Mouse (Mus musculus): ENCODE measurements around the gene Rgsl1. TPM values are rescaled to one million over a fixed set of nuclear protein-coding genes. Genes with fewer than 3 reads are reported as not detected.
A peak's percentile ranks its signal among the peaks of the same experiment; 100 is the strongest.

Rgsl1 gene
- polyA plus RNA-seq, 1 experiment = 0.36 TPM

DNA sequence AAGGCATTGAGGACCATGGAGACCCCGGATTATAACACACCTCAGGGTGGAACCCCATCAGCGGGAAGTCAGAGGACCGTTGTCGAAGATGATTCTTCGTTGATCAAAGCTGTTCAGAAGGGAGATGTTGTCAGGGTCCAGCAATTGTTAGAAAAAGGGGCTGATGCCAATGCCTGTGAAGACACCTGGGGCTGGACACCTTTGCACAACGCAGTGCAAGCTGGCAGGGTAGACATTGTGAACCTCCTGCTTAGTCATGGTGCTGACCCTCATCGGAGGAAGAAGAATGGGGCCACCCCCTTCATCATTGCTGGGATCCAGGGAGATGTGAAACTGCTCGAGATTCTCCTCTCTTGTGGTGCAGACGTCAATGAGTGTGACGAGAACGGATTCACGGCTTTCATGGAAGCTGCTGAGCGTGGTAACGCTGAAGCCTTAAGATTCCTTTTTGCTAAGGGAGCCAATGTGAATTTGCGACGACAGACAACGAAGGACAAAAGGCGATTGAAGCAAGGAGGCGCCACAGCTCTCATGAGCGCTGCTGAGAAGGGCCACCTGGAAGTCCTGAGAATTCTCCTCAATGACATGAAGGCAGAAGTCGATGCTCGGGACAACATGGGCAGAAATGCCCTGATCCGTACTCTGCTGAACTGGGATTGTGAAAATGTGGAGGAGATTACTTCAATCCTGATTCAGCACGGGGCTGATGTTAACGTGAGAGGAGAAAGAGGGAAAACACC lies 90.0 kb downstream of the Rgsl1 start:
- no peak for DNase-seq

GRCm38 (mm10) chr1:153752521-153752920 lies 91.4 kb downstream of the Rgsl1 start:
- peak overlapping the region; percentile 91 for H3K4me3 ChIP-seq (ENCODE audit: control insufficient read depth, insufficient read depth, low read length)
- no peaks in the 10 kb centered on the region for H3K27me3 ChIP-seq (ENCODE audit: control insufficient read depth, insufficient read depth, low read length)
- peaks cover 8% of the 10 kb centered on the region; the same call in 1 of the 2 replicates for H3K36me3 ChIP-seq (ENCODE audit: control insufficient read depth, insufficient read depth, low read length)
- no peak for DNase-seq
- H3K4me1 ChIP-seq (replicated peaks; ENCODE audit: control insufficient read depth, insufficient read depth, low read length) = peaks cover 38% of the 10 kb centered on the region
- peak overlapping the region; percentile 94 for H3K27ac ChIP-seq (ENCODE audit: control insufficient read depth, insufficient read depth, low read length)
- TF ChIP-seq CTCF (IDR thresholded peaks at IDR 0.05; ENCODE audit: borderline replicate concordance, control insufficient read depth, extremely low read depth, insufficient read depth, low read length, poor library complexity) = no peak
- TF ChIP-seq POLR2A (IDR thresholded peaks at IDR 0.05; ENCODE audit: control insufficient read depth, extremely low read depth, insufficient read depth, low read length, poor library complexity) = no peak
- 5% methylated on average over 6 of the region's 6 CpGs for WGBS

More for the DNA sequence above, 90.0 kb downstream of the Rgsl1 start:
- H3K4me3 ChIP-seq (ENCODE audit: control insufficient read depth, insufficient read depth, low read length) = no peak overlapping the region
- TF ChIP-seq POLR2A (IDR thresholded peaks at IDR 0.05; ENCODE audit: control insufficient read depth, extremely low read depth, insufficient read depth, low read length, poor library complexity) (no peak), CTCF (IDR thresholded peaks at IDR 0.05; ENCODE audit: borderline replicate concordance, control insufficient read depth, extremely low read depth, insufficient read depth, low read length, poor library complexity) (no peak)
- H3K27me3 ChIP-seq (ENCODE audit: control insufficient read depth, insufficient read depth, low read length) = no peaks in the 10 kb centered on the region
- H3K4me1 ChIP-seq (replicated peaks; ENCODE audit: control insufficient read depth, insufficient read depth, low read length) = peaks cover 31% of the 10 kb centered on the region
- H3K36me3 ChIP-seq (ENCODE audit: control insufficient read depth, insufficient read depth, low read length) = peaks cover 16% of the 10 kb centered on the region
- 95% methylated on average over 25 of the region's 25 CpGs for WGBS
- H3K27ac ChIP-seq (ENCODE audit: control insufficient read depth, insufficient read depth, low read length) = no peak overlapping the region

- Histone ChIP-seq H3K4me1 (replicated peaks; ENCODE audit: control insufficient read depth, insufficient read depth, low read length) (peaks cover 38% of the 10 kb centered on the region), H3K36me3 (ENCODE audit: control insufficient read depth, insufficient read depth, low read length) (peaks cover 8% of the 10 kb centered on the region; the same call in 1 of the 2 replicates), H3K4me3 (ENCODE audit: control insufficient read depth, insufficient read depth, low read length) (peak overlapping the region; percentile 91), H3K27me3 (ENCODE audit: control insufficient read depth, insufficient read depth, low read length) (no peaks in the 10 kb centered on the region), H3K27ac (ENCODE audit: control insufficient read depth, insufficient read depth, low read length) (peak overlapping the region; percentile 94)
- DNase-seq = peak; percentile 54
- TF ChIP-seq CTCF (IDR thresholded peaks at IDR 0.05; ENCODE audit: borderline replicate concordance, control insufficient read depth, extremely low read depth, insufficient read depth, low read length, poor library complexity) = no peak
- TF ChIP-seq POLR2A (IDR thresholded peaks at IDR 0.05; ENCODE audit: control insufficient read depth, extremely low read depth, insufficient read depth, low read length, poor library complexity) = peak; percentile 44
- 2% methylated on average over 13 of the region's 13 CpGs for WGBS
Observed at GRCm38 (mm10) chr1:153751763-153752301, 92.1 kb downstream of the Rgsl1 start.

DNA sequence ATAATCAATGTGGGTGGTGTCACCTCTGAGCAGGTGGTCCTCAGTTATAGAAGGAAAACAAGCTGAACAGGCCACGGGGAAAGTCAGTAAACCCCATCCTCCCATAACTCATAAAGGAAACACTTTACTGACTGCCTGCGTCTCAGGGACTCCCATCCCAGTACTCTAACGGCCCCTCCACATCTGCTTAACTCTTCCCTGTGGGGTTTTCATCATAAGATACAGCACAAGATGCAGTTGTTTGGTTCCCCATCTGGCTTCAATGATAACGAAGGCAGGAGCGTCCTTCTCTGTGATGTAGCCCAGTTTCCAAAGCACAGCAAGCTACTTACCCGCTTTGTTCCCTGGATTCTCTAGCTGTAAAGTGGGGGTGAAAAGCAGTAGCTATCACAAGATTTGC lies 93.9 kb downstream of the Rgsl1 start:
- 49% methylated on average over 6 of the region's 6 CpGs for WGBS
- H3K27me3 ChIP-seq (ENCODE audit: control insufficient read depth, insufficient read depth, low read length) = no peaks in the 10 kb centered on the region
- DNase-seq = no peak
- H3K4me3 ChIP-seq (ENCODE audit: control insufficient read depth, insufficient read depth, low read length) = no peak overlapping the region
- TF ChIP-seq CTCF (IDR thresholded peaks at IDR 0.05; ENCODE audit: borderline replicate concordance, control insufficient read depth, extremely low read depth, insufficient read depth, low read length, poor library complexity) (no peak), POLR2A (IDR thresholded peaks at IDR 0.05; ENCODE audit: control insufficient read depth, extremely low read depth, insufficient read depth, low read length, poor library complexity) (no peak)
- no peak overlapping the region for H3K27ac ChIP-seq (ENCODE audit: control insufficient read depth, insufficient read depth, low read length)
- peaks cover 41% of the 10 kb centered on the region for H3K4me1 ChIP-seq (replicated peaks; ENCODE audit: control insufficient read depth, insufficient read depth, low read length)
- no peaks in the 10 kb centered on the region for H3K36me3 ChIP-seq (ENCODE audit: control insufficient read depth, insufficient read depth, low read length)

DNA sequence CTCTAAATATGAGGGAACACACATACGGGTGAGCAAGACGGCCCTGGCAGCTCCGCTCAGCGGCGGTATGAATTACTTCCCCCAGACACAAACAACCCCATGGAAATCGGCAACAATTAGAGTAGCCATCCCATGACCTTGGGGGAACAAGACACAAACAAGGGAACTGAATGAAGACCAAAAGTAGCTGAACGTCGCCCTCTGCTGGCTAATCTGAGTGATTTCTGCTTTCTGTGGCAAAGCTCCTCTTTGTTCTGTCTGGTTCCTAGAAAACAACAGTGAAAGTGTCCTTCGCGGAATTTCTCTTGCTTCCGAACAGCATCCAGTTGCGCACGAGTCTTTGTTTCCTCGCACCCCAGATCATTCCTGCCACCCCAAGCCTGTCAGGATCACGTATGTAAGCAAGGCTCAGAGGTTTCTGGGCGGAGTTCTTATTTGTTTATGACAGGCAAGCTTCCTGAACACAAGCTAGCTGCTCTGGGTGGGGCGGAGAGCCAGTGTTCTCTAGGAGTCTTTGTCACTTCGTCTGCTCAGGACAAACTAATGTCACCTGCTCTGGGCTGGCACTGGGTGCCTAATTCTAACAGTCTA lies 94.6 kb downstream of the Rgsl1 start, which contains the start of gene Rnasel:
Gene Rnasel (plus strand): TSS at position 216 of the 591 bp plus-strand sequence.
- peak; percentile 43; the same call in 1 of the 2 replicates for TF ChIP-seq CTCF (IDR thresholded peaks at IDR 0.05; ENCODE audit: borderline replicate concordance, control insufficient read depth, extremely low read depth, insufficient read depth, low read length, poor library complexity)
- TF ChIP-seq POLR2A (IDR thresholded peaks at IDR 0.05; ENCODE audit: control insufficient read depth, extremely low read depth, insufficient read depth, low read length, poor library complexity) = no peak
- Histone ChIP-seq H3K4me1 (replicated peaks; ENCODE audit: control insufficient read depth, insufficient read depth, low read length) (peaks cover 35% of the 10 kb centered on the region), H3K27me3 (ENCODE audit: control insufficient read depth, insufficient read depth, low read length) (no peaks in the 10 kb centered on the region), H3K4me3 (ENCODE audit: control insufficient read depth, insufficient read depth, low read length) (peak within 1 kb of the TSS; percentile 59), H3K36me3 (ENCODE audit: control insufficient read depth, insufficient read depth, low read length) (no peaks in the 10 kb centered on the region), H3K27ac (ENCODE audit: control insufficient read depth, insufficient read depth, low read length) (peak within 1 kb of the TSS; percentile 45; the same call in 1 of the 2 replicates)
- DNase-seq = peak; percentile 72
- under 1% methylated on average over 18 of the region's 18 CpGs for WGBS

- Histone ChIP-seq H3K27me3 (ENCODE audit: control insufficient read depth, insufficient read depth, low read length) (no peaks in the 10 kb centered on the region), H3K4me1 (replicated peaks; ENCODE audit: control insufficient read depth, insufficient read depth, low read length) (peaks cover 28% of the 10 kb centered on the region), H3K36me3 (ENCODE audit: control insufficient read depth, insufficient read depth, low read length) (no peaks in the 10 kb centered on the region), H3K4me3 (ENCODE audit: control insufficient read depth, insufficient read depth, low read length) (no peak overlapping the region), H3K27ac (ENCODE audit: control insufficient read depth, insufficient read depth, low read length) (no peak overlapping the region)
- TF ChIP-seq CTCF (IDR thresholded peaks at IDR 0.05; ENCODE audit: borderline replicate concordance, control insufficient read depth, extremely low read depth, insufficient read depth, low read length, poor library complexity) (no peak), POLR2A (IDR thresholded peaks at IDR 0.05; ENCODE audit: control insufficient read depth, extremely low read depth, insufficient read depth, low read length, poor library complexity) (no peak)
- WGBS = 0% methylated on average over 1 of the region's 1 CpGs
- peak; percentile 73 for DNase-seq
Observed at GRCm38 (mm10) chr1:153748549-153748948, 95.4 kb downstream of the Rgsl1 start.
